In the genomic region with DNA sequence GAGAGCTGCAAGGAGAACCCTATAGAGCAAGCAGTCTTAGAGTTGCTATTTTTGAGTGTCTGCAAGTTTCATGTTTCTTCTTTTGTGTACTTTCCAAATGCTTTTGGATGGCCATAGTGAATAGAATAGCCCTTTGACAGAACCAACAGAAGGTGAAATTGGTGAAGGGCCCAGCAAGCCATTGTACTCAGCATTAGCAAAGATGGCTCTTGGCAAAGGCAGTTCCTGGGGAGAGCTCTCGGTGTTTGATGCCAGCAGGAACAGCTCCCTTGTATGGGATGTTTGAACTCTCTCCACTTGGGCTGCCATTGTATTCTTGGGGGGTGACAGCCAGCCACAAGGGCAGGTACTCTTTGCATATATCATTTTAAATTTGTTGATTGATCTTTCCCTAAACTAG, we compare ENCODE assay signal across 16 mouse cellular contexts.
"Had no signal": no experiment of that assay in that cellular context is flagged by ENCODE, and none has a peak within 500 bp of the region (broad histone marks: within the 10 kb centered on the region; RNA-seq: fewer than 3 reads in every experiment).

No protein-coding gene starts in this region.

- H3K9ac ChIP-seq: kidney, embryonic 15.5 days; limb, embryonic 12.5 days; liver, embryonic 13.5 days; liver, postnatal 0 days; lung, embryonic 15.5 days; midbrain, embryonic 15.5 days had no signal

- ATAC-seq: liver, postnatal 0 days; midbrain, embryonic 15.5 days had no signal

- DNase-seq: kidney, postnatal 25 days; layer of hippocampus, adult 9-11 months; liver; liver, embryonic 13.5 days; liver, postnatal 0 days; lung, postnatal 14 days; right cerebral cortex, adult 18-20 months; right cerebral cortex, postnatal 25 days; thymus, postnatal 36 days had no signal

- H3K4me1 ChIP-seq: megakaryocyte, embryonic 14.5 days had no signal

- H3K4me3 ChIP-seq: kidney, embryonic 15.5 days; limb, embryonic 12.5 days; liver, embryonic 13.5 days; lung, embryonic 15.5 days; megakaryocyte, embryonic 14.5 days; midbrain, embryonic 15.5 days had no signal

- H3K36me3 ChIP-seq: midbrain, embryonic 15.5 days had no signal

- H3K27ac ChIP-seq: kidney, embryonic 15.5 days; limb, embryonic 12.5 days; liver, embryonic 13.5 days; macrophage; midbrain, embryonic 15.5 days had no signal

- H3K4me2 ChIP-seq: kidney, embryonic 15.5 days; limb, embryonic 12.5 days; liver, embryonic 13.5 days; lung, embryonic 15.5 days; midbrain, embryonic 11.5 days; midbrain, embryonic 15.5 days had no signal

- H3K27me3 ChIP-seq: kidney, embryonic 15.5 days; limb, embryonic 12.5 days; liver, embryonic 13.5 days; lung, embryonic 15.5 days; megakaryocyte, embryonic 14.5 days; midbrain, embryonic 15.5 days had no signal

- H3K9me3 ChIP-seq: liver, embryonic 13.5 days; lung, embryonic 15.5 days; megakaryocyte, embryonic 14.5 days; midbrain, embryonic 15.5 days had no signal
